Mouse (Mus musculus): ENCODE measurements around the gene Tut7.
"Not testable (repeated sequence)": the region's sequence is repeated elsewhere in the genome, so short reads cannot be mapped to it uniquely, and the experiment has no call there.

The Tut7 gene

DNA sequence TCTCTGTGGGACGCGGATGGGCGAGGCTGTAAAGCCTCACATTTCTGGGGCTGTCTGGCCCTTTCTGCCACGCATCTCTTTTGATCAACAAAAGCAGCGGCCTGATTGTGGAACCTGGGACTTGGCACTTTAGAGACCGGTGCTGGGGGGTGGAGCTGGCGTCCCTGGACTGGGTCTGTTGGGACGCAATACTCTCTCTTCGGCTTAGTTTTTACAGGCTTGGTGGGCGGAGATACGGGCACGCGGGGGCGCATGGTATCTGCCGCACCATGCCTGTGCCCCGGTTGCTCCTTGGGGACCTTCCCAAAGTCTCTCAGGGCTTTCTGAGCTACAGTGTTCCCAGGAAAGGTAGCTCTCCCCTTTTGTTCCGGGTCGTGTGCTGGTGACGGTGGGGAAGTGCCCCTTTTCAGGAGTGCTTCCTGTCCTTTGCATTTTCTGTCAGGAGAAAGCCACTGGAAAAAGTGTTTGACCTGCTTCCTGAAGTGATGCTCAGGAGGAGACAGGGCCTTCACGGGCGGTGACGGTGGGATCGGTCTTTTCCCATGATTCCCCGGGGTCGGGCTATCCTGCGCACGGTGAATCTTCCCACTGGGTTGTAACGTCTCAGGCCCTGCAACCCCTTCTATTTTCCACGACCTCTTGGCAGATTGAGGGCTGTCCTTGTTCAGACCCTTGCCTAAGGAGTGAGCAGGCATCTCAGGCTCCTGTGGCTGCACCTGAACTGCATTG lies 96.6 kb downstream of the Tut7 start:
- Histone ChIP-seq H3K4me3 (replicated peaks; ENCODE audit: low read length) (peak overlapping the region; percentile 66), H3K27me3 (ENCODE audit: insufficient read depth, low read length) (peaks cover 19% of the 10 kb centered on the region), H3K4me1 (replicated peaks; ENCODE audit: low read depth, low read length) (peaks cover 59% of the 10 kb centered on the region), H3K36me3 (ENCODE audit: insufficient read depth, low read length) (no peaks in the 10 kb centered on the region), H3K9me3 (ENCODE audit: low read length) (no peaks in the 10 kb centered on the region)
- TF ChIP-seq CTCF (conservative IDR thresholded peaks at IDR 0.05; ENCODE audit: low read length), result no peak
- no peak for TF ChIP-seq NANOG (IDR thresholded peaks at IDR 0.05; ENCODE audit: borderline replicate concordance, low read length)
- no peak for TF ChIP-seq POU5F1 (IDR thresholded peaks at IDR 0.05; ENCODE audit: borderline replicate concordance, low read length)

DNA sequence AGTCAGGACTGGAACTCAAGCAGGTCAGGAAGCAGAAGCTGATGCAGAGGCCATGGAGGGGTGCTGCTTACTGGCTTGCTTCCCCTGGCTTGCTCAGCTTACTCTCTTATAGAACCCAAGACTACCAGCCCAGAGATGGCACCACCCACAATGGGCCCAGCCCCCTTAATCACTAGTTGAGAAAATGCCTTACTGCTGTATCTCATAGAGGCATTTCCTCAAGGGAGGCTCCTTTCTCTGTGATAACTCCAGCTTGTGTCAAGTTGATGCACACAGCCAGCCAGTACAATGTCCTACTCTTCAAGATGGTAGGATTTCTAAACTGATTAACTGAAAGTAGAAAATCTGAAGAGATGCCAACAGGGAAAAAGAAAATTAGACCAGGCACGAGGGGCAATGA lies 100.9 kb downstream of the Tut7 start:
- not testable (repeated sequence) for H3K36me3 ChIP-seq (ENCODE audit: insufficient read depth, low read length); H3K9me3 ChIP-seq (ENCODE audit: low read length); H3K4me3 ChIP-seq (replicated peaks; ENCODE audit: low read length)
- Histone ChIP-seq H3K27me3 (ENCODE audit: insufficient read depth, low read length) (peaks cover 20% of the 10 kb centered on the region), H3K4me1 (replicated peaks; ENCODE audit: low read depth, low read length) (peaks cover 41% of the 10 kb centered on the region)
